Mouse (Mus musculus): ENCODE data around the gene Tcte3.
"Not testable (repeated sequence)": the region's sequence is repeated elsewhere in the genome, so short reads cannot be mapped to it uniquely, and the experiment has no call there.

GRCm38 (mm10) chr17:14990116-14990702, 51.1 kb downstream of the Tcte3 start:
- not testable (repeated sequence) for TF ChIP-seq POLR2A (IDR thresholded peaks at IDR 0.05; ENCODE audit: borderline replicate concordance, insufficient read depth, low read length); CTCF (IDR thresholded peaks at IDR 0.05; ENCODE audit: borderline replicate concordance, insufficient read depth, low read depth, low read length)
